Mouse (Mus musculus) frontal cortex, adult (tissue): ENCODE measurements around the gene Axin1.
A peak's percentile ranks its signal among the peaks of the same experiment; 100 is the strongest.

Source experiments
- ATAC-seq: cut with Nextera tagmentation; 2 replicates; pipeline ENCODE4 v1.9.2; 2017; ENCODE audit warnings: mild to moderate bottlenecking, moderate library complexity, mixed read lengths; ENCODE audit not compliant: low TSS enrichment

Gene Axin1

DNA sequence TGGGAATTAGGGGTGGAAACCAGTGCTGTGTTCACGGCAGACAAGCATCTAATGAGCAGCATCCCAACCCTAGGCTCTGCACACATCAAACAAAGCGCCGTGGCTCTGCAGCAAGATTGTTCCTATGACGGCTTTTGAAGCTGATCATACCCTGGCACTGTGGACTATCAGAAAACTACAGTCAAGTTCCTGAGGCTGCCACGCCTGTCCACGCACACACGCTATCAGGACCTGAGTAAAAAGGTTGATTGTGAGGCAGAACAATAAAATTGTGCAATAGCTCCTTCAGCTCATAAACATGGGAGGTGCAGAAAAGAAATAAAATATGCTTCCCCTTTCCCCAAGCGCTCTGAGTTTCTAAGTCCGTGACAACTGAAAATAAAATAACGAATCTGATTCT lies 99.2 kb downstream of the Axin1 start:
- ATAC-seq = no peak

DNA sequence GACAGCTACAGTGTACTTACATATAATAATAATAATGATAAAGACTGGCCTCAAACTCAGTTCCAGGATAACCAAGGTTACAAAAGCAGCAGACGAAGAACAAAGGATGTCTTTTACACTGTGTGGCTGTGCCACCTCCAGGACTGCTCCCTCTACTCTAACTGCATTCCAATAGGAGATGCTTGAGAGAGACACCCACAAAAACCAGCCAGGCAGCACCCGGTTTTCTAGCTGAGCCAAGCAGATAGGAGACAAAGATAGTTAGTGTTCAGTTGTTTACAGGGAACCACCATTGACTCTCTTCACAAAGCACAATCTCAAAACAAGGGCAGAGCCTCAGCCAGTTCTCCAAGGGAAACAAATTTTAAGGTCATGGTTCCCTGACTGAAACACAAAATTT lies 101.1 kb downstream of the Axin1 start:
- ATAC-seq = no peak

DNA sequence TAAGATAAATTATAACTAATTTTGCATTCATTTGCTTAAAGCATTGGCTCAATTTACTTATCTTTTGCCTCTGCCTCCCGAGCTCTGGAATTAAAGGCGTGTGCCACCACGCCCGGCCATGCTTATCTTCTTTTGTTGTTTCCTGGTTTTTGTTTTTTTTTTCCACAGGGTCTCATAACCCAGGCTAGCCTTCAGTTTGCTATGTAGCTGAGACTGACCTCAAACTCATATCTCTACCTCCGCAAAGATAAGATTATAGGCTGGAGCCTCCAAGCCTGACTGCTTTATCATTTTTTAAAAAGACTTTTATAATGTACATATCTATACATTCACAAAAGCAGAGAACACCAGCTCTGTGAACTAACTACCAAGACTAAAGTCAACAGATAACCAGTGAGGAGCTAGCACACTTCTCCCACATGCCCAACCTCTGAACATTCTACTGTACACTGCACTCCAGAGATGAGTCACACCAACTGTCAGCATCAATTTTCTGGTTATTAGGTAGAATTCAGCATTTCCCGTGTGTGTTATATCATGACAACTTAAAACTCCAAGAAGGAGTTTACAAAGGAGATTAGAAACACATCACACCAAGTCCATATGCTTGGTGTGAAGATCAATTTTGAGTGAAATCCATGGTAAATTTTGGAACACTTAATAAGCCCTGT lies 101.8 kb downstream of the Axin1 start:
- no peak for ATAC-seq

DNA sequence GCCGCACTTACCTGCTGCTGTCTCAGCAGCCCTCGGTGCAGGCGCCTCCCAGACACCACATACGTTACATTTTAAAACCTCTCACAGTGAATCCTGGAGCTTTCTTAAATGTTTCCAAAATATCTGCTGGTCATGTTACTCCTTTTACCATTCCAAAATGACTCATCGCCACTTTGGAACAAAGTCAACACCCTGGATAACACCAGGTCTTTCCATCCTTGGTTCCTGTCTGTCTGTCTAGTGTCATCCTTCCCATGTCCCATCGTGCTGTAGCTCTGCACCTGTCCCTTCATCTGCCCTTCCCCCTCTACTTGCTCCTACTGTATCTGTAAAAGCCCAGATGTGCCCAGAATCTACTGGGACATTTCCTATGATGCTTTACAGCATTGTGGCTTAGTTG lies 102.5 kb downstream of the Axin1 start:
- no peak for ATAC-seq

DNA sequence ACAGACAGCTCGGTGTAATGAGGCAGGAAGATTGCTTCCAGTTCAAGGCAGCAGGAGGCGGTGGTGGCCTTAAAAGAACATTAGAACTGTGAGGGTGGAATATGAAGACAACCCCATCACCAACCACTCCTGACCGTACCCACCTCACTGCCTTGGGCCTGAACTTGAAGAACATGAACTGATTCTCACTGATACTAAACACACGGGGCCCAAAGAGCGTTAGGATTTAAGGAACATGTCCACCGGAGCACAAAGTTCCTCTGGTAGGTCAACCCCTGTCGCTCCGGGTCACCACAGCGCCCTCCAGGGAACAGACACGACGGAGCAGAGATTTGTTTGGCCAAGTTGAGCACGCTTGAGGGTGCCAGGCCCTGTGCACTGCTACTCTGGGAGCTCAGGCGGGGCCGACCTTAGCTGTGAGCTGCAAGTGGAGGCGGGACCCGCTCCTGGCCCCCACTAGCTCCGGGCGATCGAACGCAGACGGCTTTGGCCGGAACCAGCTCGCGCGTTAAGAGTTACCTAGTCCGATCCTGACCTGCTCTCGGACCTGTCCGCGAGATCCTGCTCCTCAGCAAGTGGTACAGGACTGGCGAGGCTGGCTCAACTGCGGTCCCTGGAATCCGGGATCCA lies 105.1 kb downstream of the Axin1 start:
- peak; percentile 60 for ATAC-seq

DNA sequence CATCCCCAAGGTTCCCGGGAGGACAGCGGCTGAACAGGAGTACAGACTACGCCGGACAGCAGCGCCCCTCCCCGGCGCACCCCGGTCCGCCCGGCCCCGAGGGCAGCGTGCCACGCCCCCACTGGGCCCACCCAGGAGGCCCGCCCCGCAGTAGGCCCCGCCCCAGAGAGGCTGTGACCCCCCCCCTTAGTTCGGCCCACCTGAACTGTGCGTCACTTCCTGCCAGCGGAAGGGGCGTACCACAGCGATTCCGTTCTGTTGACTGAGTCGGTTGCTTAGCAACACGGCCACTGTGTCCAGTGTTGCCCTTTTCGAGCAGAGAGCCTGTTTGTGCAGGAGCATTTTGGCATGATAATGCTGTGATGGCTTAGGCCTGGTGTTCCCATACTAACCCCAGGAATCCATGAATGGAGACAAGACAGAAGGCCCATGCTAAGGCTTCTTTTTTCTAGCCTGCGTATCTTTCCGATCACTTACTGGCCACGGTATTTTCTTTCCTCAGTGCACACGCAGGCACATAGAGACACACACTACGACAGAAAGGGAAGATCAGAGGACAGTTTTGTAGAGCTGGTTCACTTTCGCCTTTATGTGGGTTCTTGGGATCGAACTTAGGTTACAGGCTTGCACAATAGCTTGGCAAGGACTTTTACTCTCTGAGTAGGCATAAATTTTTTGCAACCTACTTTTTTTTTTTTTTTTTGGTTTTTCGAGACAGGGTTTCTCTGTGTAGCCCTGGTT lies 105.8 kb downstream of the Axin1 start, which contains the start of gene Fam234a:
Fam234a (minus strand) TSS at position 142 of the 741 bp plus-strand sequence.
- ATAC-seq = peak; percentile 95
